Mouse (Mus musculus) embryonic facial prominence, embryonic 12.5 days (tissue): Measurements from ENCODE around the gene Ccdc93. TPM values are rescaled to one million over a fixed set of nuclear protein-coding genes. Genes with fewer than 3 reads are reported as not detected.
A peak's percentile ranks its signal among the peaks of the same experiment; 100 is the strongest.

Experiments
- ATAC-seq: fragments of 200-750 bp; cut with Nextera tagmentation; 2 replicates; pipeline ENCODE4 v1.8.0; 2017; ENCODE audit not compliant: insufficient number of reproducible peaks, insufficient read depth, low FRiP score, low TSS enrichment
- H3K27ac ChIP-seq: fragments of 300-500 bp; sonication (generic); 2 replicates; pipeline ENCODE4 v1.5.1; 2016; ENCODE audit warnings: mild to moderate bottlenecking
- H3K27me3 ChIP-seq: fragments of 300-500 bp; sonication (generic); 2 replicates; pipeline ENCODE4 v1.6.1; 2016; ENCODE audit warnings: mild to moderate bottlenecking, moderate library complexity
- H3K36me3 ChIP-seq: fragments of 300-500 bp; sonication (generic); 2 replicates; pipeline ENCODE4 v1.6.1; 2016; ENCODE audit warnings: mild to moderate bottlenecking
- H3K4me1 ChIP-seq: fragments of 300-500 bp; sonication (generic); 2 replicates; pipeline ENCODE4 v1.6.1; 2016
- H3K4me2 ChIP-seq: fragments of 300-500 bp; sonication (generic); replicated peaks from 2 replicates; pipeline ENCODE4 v1.6.1; 2016; ENCODE audit warnings: mild to moderate bottlenecking, moderate library complexity
- H3K4me3 ChIP-seq: fragments of 300-500 bp; sonication (generic); 2 replicates; pipeline ENCODE4 v1.5.1; 2016; ENCODE audit warnings: mild to moderate bottlenecking
- H3K9ac ChIP-seq: fragments of 300-500 bp; sonication (generic); 2 replicates; pipeline ENCODE4 v1.6.1; 2016; ENCODE audit warnings: mild to moderate bottlenecking, moderate library complexity
- H3K9me3 ChIP-seq: fragments of 300-500 bp; sonication (generic); 2 replicates; pipeline ENCODE4 v1.6.1; 2016; ENCODE audit warnings: mild to moderate bottlenecking, moderate library complexity
- WGBS: fragments of 180-500 bp; shearing (Covaris S2); methylation state at CpG from one replicate; pipeline ENCODE4 v1.1.7; 2016; 5-methylcytosine and 5-hydroxymethylcytosine counted together
- polyA plus RNA-seq: library from polyadenylated mRNA; unstranded; fragments of >200 nt; fragmentation: Nextera tagmentation; extraction: Ambion mirVana; gene quantifications from 2 replicates; pipeline ENCODE4 v1.2.1, GENCODE M21; 2016

Gene Ccdc93
- polyA plus RNA-seq, 1 experiment from 2014 or later = 17.3 TPM

GRCm38 (mm10) chr1:121479403-121479802 is 48.6 kb downstream of the Ccdc93 start:
- H3K4me3 ChIP-seq = no peak overlapping the region

GRCm38 (mm10) chr1:121483091-121483490 is 52.2 kb downstream of the Ccdc93 start:
- H3K4me3 ChIP-seq = no peak overlapping the region
- 83% methylated on average over 4 of the region's 4 CpGs for WGBS
- H3K27ac ChIP-seq = no peak overlapping the region
- peaks cover 58% of the 10 kb centered on the region for H3K36me3 ChIP-seq
- no peak overlapping the region for H3K9ac ChIP-seq
- ATAC-seq = no peak
- H3K4me1 ChIP-seq = no peaks in the 10 kb centered on the region
- H3K27me3 ChIP-seq = no peaks in the 10 kb centered on the region
- H3K4me2 ChIP-seq = no peak overlapping the region
- H3K9me3 ChIP-seq = no peaks in the 10 kb centered on the region

More at GRCm38 (mm10) chr1:121479403-121479802, 48.6 kb downstream of the Ccdc93 start:
- Histone ChIP-seq H3K9ac (no peak overlapping the region), H3K27me3 (no peaks in the 10 kb centered on the region), H3K4me2 (no peak overlapping the region), H3K4me1 (no peaks in the 10 kb centered on the region), H3K9me3 (no peaks in the 10 kb centered on the region), H3K36me3 (peaks cover 62% of the 10 kb centered on the region), H3K27ac (no peak overlapping the region)
- 95% methylated on average over 5 of the region's 5 CpGs for WGBS
- no peak for ATAC-seq

- WGBS = 90% methylated on average over 6 of the region's 6 CpGs
- Histone ChIP-seq H3K4me3 (no peak overlapping the region), H3K27ac (no peak overlapping the region), H3K27me3 (no peaks in the 10 kb centered on the region), H3K36me3 (peaks cover 37% of the 10 kb centered on the region), H3K4me2 (no peak overlapping the region), H3K9ac (no peak overlapping the region), H3K4me1 (no peaks in the 10 kb centered on the region), H3K9me3 (no peaks in the 10 kb centered on the region)
- ATAC-seq = no peak
Observed at GRCm38 (mm10) chr1:121486803-121487202, 56.0 kb downstream of the Ccdc93 start.

- H3K4me2 ChIP-seq = no peak overlapping the region
- ATAC-seq = no peak
- H3K4me3 ChIP-seq = no peak overlapping the region
- H3K27ac ChIP-seq = no peak overlapping the region
- H3K4me1 ChIP-seq = no peaks in the 10 kb centered on the region
- no peaks in the 10 kb centered on the region for H3K9me3 ChIP-seq
- WGBS = 31% methylated on average over 5 of the region's 5 CpGs
- H3K9ac ChIP-seq = no peak overlapping the region
- peaks cover 47% of the 10 kb centered on the region for H3K36me3 ChIP-seq
- no peaks in the 10 kb centered on the region for H3K27me3 ChIP-seq
Observed at GRCm38 (mm10) chr1:121490241-121490640, 59.4 kb downstream of the Ccdc93 start.

- Histone ChIP-seq H3K36me3 (peaks cover 53% of the 10 kb centered on the region), H3K4me1 (no peaks in the 10 kb centered on the region), H3K27ac (no peak overlapping the region), H3K27me3 (no peaks in the 10 kb centered on the region), H3K9ac (no peak overlapping the region), H3K4me3 (no peak overlapping the region), H3K9me3 (no peaks in the 10 kb centered on the region), H3K4me2 (no peak overlapping the region)
- WGBS = 95% methylated on average over 4 of the region's 4 CpGs
- ATAC-seq = no peak
Observed at GRCm38 (mm10) chr1:121497093-121497492, 66.2 kb downstream of the Ccdc93 start.

GRCm38 (mm10) chr1:121508729-121509128 is 77.9 kb downstream of the Ccdc93 start:
- ATAC-seq = no peak
- H3K27ac ChIP-seq = no peak overlapping the region

GRCm38 (mm10) chr1:121510420-121511140 is 79.7 kb downstream of the Ccdc93 start:
- Histone ChIP-seq H3K9ac (no peak overlapping the region), H3K9me3 (no peaks in the 10 kb centered on the region), H3K4me3 (no peak overlapping the region), H3K27ac (no peak overlapping the region), H3K4me1 (no peaks in the 10 kb centered on the region), H3K4me2 (no peak overlapping the region), H3K27me3 (no peaks in the 10 kb centered on the region), H3K36me3 (no peaks in the 10 kb centered on the region)
- ATAC-seq = no peak
- WGBS = 87% methylated on average over 19 of the region's 19 CpGs

More at GRCm38 (mm10) chr1:121508729-121509128, 77.9 kb downstream of the Ccdc93 start:
- no peak overlapping the region for H3K4me2 ChIP-seq
- no peak overlapping the region for H3K4me3 ChIP-seq
- H3K4me1 ChIP-seq = no peaks in the 10 kb centered on the region
- 91% methylated on average over 2 of the region's 2 CpGs for WGBS
- H3K36me3 ChIP-seq = no peaks in the 10 kb centered on the region
- no peaks in the 10 kb centered on the region for H3K27me3 ChIP-seq
- H3K9ac ChIP-seq = no peak overlapping the region
- H3K9me3 ChIP-seq = no peaks in the 10 kb centered on the region

- no peak overlapping the region for H3K9ac ChIP-seq
- H3K4me1 ChIP-seq = no peaks in the 10 kb centered on the region
- WGBS = 32% methylated on average over 2 of the region's 2 CpGs
- ATAC-seq = no peak
- H3K36me3 ChIP-seq = no peaks in the 10 kb centered on the region
- no peaks in the 10 kb centered on the region for H3K27me3 ChIP-seq
- H3K4me3 ChIP-seq = no peak overlapping the region
- H3K27ac ChIP-seq = no peak overlapping the region
- no peaks in the 10 kb centered on the region for H3K9me3 ChIP-seq
- no peak overlapping the region for H3K4me2 ChIP-seq
Observed at GRCm38 (mm10) chr1:121511186-121511585, 80.3 kb downstream of the Ccdc93 start.

GRCm38 (mm10) chr1:121511966-121512365 is 81.1 kb downstream of the Ccdc93 start:
- Histone ChIP-seq H3K4me1 (no peaks in the 10 kb centered on the region), H3K4me3 (no peak overlapping the region), H3K27ac (no peak overlapping the region), H3K9me3 (no peaks in the 10 kb centered on the region), H3K27me3 (no peaks in the 10 kb centered on the region), H3K4me2 (no peak overlapping the region), H3K9ac (no peak overlapping the region), H3K36me3 (no peaks in the 10 kb centered on the region)
- 90% methylated on average over 2 of the region's 2 CpGs for WGBS
- no peak for ATAC-seq

GRCm38 (mm10) chr1:121518609-121519008 is 87.8 kb downstream of the Ccdc93 start:
- Histone ChIP-seq H3K36me3 (no peaks in the 10 kb centered on the region), H3K27me3 (no peaks in the 10 kb centered on the region), H3K4me3 (no peak overlapping the region), H3K4me1 (no peaks in the 10 kb centered on the region), H3K27ac (no peak overlapping the region), H3K4me2 (no peak overlapping the region), H3K9me3 (no peaks in the 10 kb centered on the region), H3K9ac (no peak overlapping the region)
- ATAC-seq = no peak
- 75% methylated on average over 1 of the region's 1 CpGs for WGBS

- Histone ChIP-seq H3K9ac (no peak overlapping the region), H3K27ac (no peak overlapping the region), H3K36me3 (no peaks in the 10 kb centered on the region), H3K27me3 (peaks cover 31% of the 10 kb centered on the region), H3K4me2 (peak overlapping the region; percentile 64), H3K4me3 (peak overlapping the region; percentile 33), H3K9me3 (no peaks in the 10 kb centered on the region), H3K4me1 (peaks cover 7% of the 10 kb centered on the region; the same call in 1 of the 2 replicates)
- ATAC-seq = no peak
- 42% methylated on average over 17 of the region's 17 CpGs for WGBS
Observed at GRCm38 (mm10) chr1:121527061-121527460, 96.2 kb downstream of the Ccdc93 start.

- H3K4me2 ChIP-seq = peak overlapping the region; percentile 64
- no peak overlapping the region for H3K27ac ChIP-seq
- peaks cover 7% of the 10 kb centered on the region; the same call in 1 of the 2 replicates for H3K4me1 ChIP-seq
- 15% methylated on average over 55 of the region's 55 CpGs for WGBS
- H3K9me3 ChIP-seq = no peaks in the 10 kb centered on the region
- no peak overlapping the region for H3K9ac ChIP-seq
- no peaks in the 10 kb centered on the region for H3K36me3 ChIP-seq
- peak overlapping the region; percentile 33 for H3K4me3 ChIP-seq
- H3K27me3 ChIP-seq = peaks cover 31% of the 10 kb centered on the region
- ATAC-seq = peak; percentile 25; the same call in 1 of the 2 replicates
Observed at GRCm38 (mm10) chr1:121527600-121528398, 97.0 kb downstream of the Ccdc93 start.
